Mouse (Mus musculus): ENCODE results near the gene Zfp57. TPM values are rescaled to one million over a fixed set of nuclear protein-coding genes. Genes with fewer than 3 reads are reported as not detected.

The Zfp57 gene
- 6.9 and 13.6 TPM in 2 replicates for total RNA-seq (2017)

DNA sequence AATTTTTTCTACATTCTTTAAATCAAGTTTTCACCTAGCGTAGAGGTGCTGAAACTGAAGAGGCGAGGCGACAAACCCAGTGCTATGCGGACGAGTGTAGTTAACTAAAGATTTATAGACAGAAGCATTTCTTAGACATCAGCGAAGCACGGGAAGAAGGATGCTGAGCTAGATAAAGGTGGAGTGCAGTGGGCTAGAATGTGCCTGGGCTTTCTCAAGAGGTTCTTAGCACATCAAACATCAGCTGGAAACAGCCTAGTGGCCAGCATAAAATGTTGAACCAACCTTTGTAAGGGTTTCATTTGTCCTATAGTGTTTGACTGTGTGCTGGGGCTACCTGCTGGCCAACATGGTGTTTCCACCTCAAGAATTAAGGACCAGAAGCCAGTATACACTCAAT, at the start of gene Zfp57:
Gene Zfp57 (plus strand): TSS at position 301 of the 400 bp plus-strand sequence.
- no peak for ATAC-seq (replicated peaks in 1 of 2; ENCODE audit: insufficient read depth in 1 of 2, low FRiP score in 2 of 2, low TSS enrichment in 1 of 2, low read depth in 1 of 2, poor library complexity in 2 of 2, severe bottlenecking in 2 of 2)

GRCm38 (mm10) chr17:36952631-36953030, 48.3 kb upstream of the Zfp57 start:
- no peak for ATAC-seq (replicated peaks in 1 of 2; ENCODE audit: insufficient read depth in 1 of 2, low FRiP score in 2 of 2, low TSS enrichment in 1 of 2, low read depth in 1 of 2, poor library complexity in 2 of 2, severe bottlenecking in 2 of 2)

GRCm38 (mm10) chr17:36953062-36953461, 47.9 kb upstream of the Zfp57 start:
- no peak for ATAC-seq (replicated peaks in 1 of 2; ENCODE audit: insufficient read depth in 1 of 2, low FRiP score in 2 of 2, low TSS enrichment in 1 of 2, low read depth in 1 of 2, poor library complexity in 2 of 2, severe bottlenecking in 2 of 2)

- ATAC-seq (replicated peaks in 1 of 2; ENCODE audit: insufficient read depth in 1 of 2, low FRiP score in 2 of 2, low TSS enrichment in 1 of 2, low read depth in 1 of 2, poor library complexity in 2 of 2, severe bottlenecking in 2 of 2): peak; percentile 95 to 97
These were observed 42.8 kb upstream of the Zfp57 start, which contains the start of the genes Znrd1 and Znrd1as for GRCm38 (mm10) chr17:36957999-36958743. Gene Znrd1, minus strand, starts transcription at chr17:36958559. Gene Znrd1as, plus strand, starts transcription at chr17:36958592.

GRCm38 (mm10) chr17:36958884-36959283, 42.1 kb upstream of the Zfp57 start:
- no peak for ATAC-seq (replicated peaks in 1 of 2; ENCODE audit: insufficient read depth in 1 of 2, low FRiP score in 2 of 2, low TSS enrichment in 1 of 2, low read depth in 1 of 2, poor library complexity in 2 of 2, severe bottlenecking in 2 of 2)

DNA sequence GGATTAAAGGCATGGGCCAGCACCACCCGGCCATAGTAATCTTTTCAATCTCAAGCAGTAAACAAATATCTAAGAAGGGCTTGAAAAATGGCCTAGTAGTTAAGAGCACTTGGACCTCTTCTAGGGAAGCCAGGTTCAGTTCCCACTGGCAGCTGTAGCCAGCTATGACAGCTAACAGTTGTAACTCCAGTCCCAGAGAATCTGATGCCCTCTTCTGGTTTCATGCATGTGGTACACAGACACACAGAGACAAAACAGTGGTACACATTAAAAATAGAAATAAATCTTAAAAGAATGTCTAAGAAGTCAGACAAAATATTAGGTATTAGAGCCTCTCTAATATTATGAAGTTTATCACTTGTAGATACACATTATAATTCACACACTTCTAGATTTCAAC, 39.8 kb upstream of the Zfp57 start:
- no peak for ATAC-seq (replicated peaks in 1 of 2; ENCODE audit: insufficient read depth in 1 of 2, low FRiP score in 2 of 2, low TSS enrichment in 1 of 2, low read depth in 1 of 2, poor library complexity in 2 of 2, severe bottlenecking in 2 of 2)

DNA sequence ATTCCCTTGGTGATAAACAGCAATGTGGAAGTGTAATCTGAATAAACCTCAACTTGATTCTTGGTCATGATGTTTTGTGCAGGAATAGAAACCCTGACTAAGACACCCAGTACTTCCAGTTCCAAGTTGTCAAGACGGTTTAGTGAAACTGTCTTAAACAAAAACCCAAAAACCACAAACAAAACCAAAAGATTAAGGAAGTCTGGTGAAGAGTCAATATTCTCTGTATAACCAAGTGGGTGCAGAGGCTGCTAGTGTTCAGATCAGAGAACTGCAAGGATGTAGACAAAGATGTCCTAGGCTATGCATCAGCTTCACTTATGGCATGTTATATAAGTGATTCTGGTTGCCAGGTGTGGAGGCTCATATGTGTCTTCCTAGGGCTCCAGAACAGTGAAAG, 34.1 kb upstream of the Zfp57 start:
- 0 out of 4 replicates have a peak, but pooled peaks of 1 of the 2 experiments have one; percentile 33 for ATAC-seq (replicated peaks in 1 of 2; ENCODE audit: insufficient read depth in 1 of 2, low FRiP score in 2 of 2, low TSS enrichment in 1 of 2, low read depth in 1 of 2, poor library complexity in 2 of 2, severe bottlenecking in 2 of 2)

DNA sequence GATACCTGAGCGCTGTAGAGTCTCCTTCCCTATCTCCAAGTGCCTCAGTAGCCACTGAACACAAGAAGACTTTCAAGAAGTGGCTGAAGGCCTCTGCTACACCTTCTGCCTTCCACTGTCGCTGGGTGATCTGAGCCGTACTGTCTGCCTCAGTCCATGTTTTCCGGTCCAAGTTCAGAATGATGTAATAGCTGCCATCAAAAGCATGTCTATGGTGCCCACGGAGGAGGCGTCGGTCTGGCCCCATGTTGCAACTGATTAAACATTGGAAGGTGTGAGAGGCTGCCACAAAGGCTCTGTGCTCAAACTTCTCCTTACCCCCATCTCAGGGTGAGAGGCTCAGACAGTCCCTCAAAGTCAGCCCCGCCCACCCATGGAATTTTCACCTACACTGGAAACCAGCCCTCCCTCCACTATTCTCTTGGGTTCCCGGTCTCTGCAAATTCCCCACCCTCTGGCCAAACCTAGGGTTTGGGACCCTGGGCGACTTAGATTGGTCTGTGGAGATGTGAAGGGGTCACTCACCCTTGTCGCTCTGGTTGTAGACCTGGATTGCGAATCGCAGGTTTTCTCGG, 30.6 kb upstream of the Zfp57 start:
- no peak for ATAC-seq (replicated peaks in 1 of 2; ENCODE audit: insufficient read depth in 1 of 2, low FRiP score in 2 of 2, low TSS enrichment in 1 of 2, low read depth in 1 of 2, poor library complexity in 2 of 2, severe bottlenecking in 2 of 2)

DNA sequence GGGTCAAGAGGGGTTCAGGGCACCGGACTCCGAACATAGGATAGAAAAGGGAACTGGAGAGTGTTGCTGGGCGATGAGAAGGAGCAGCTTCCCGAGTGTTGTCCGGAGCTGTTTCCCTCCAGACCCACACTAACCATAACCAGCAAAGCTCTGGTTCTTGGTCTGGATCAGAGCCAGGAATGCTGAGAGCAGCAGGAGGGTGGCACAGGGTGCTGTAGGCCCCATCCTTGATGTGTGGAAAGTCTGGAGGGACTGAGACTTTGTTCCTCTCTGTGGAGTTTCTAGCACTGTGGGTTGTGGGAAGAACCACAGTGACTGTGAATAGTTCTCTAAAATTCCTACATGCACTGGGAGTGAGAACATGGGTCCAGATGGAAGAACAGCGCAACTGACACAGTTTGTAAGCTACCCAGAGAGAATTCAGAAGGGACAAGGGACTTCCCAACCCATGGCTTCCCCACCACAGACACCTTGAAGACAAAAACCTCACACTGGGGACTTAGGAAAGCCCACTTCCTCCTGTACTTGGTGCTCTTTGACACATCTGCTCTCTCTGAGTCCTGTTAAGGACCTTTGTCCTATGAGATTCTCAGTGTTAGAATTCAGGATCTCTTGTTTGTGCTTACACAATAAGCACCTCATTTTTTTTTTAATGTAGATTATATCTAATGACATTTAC, 29.7 kb upstream of the Zfp57 start:
- ATAC-seq (replicated peaks in 1 of 2; ENCODE audit: insufficient read depth in 1 of 2, low FRiP score in 2 of 2, low TSS enrichment in 1 of 2, low read depth in 1 of 2, poor library complexity in 2 of 2, severe bottlenecking in 2 of 2): peak; percentile 64 to 80

DNA sequence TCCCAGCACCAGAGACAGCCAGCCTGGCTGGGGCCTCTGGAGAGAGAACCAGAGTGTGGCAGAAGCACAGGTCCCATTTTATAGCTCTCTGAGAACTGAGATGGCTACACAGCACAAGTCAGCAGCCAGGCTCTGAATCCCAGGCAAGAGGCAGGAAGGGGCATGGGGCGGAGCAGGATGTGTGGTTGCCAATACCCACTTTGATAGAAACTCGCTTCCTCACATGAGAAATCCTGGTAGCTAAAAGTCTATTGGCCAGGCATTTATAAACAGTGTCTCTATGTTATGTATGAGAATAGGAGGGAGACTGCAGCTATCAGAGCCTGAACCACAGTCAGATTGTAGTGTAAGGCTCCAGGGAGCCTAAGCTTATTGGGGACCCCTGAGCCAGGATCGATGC, 28.2 kb upstream of the Zfp57 start:
- peak; percentile 37 to 53; a peak in 3 of 4 replicates for ATAC-seq (replicated peaks in 1 of 2; ENCODE audit: insufficient read depth in 1 of 2, low FRiP score in 2 of 2, low TSS enrichment in 1 of 2, low read depth in 1 of 2, poor library complexity in 2 of 2, severe bottlenecking in 2 of 2)

- ATAC-seq (replicated peaks in 1 of 2; ENCODE audit: insufficient read depth in 1 of 2, low FRiP score in 2 of 2, low TSS enrichment in 1 of 2, low read depth in 1 of 2, poor library complexity in 2 of 2, severe bottlenecking in 2 of 2): no peak
These were observed 27.6 kb upstream of the Zfp57 start for GRCm38 (mm10) chr17:36973271-36973787.

- peak; percentile 29 to 41; a peak in 1 of 4 replicates for ATAC-seq (replicated peaks in 1 of 2; ENCODE audit: insufficient read depth in 1 of 2, low FRiP score in 2 of 2, low TSS enrichment in 1 of 2, low read depth in 1 of 2, poor library complexity in 2 of 2, severe bottlenecking in 2 of 2)
These were observed 19.6 kb upstream of the Zfp57 start, which contains the start of gene 2410137M14Rik for GRCm38 (mm10) chr17:36981221-36981813. Gene 2410137M14Rik, minus strand, starts transcription at chr17:36981237.

- no peak for ATAC-seq (replicated peaks in 1 of 2; ENCODE audit: insufficient read depth in 1 of 2, low FRiP score in 2 of 2, low TSS enrichment in 1 of 2, low read depth in 1 of 2, poor library complexity in 2 of 2, severe bottlenecking in 2 of 2)
These were observed 19.1 kb upstream of the Zfp57 start for GRCm38 (mm10) chr17:36981845-36982244.

DNA sequence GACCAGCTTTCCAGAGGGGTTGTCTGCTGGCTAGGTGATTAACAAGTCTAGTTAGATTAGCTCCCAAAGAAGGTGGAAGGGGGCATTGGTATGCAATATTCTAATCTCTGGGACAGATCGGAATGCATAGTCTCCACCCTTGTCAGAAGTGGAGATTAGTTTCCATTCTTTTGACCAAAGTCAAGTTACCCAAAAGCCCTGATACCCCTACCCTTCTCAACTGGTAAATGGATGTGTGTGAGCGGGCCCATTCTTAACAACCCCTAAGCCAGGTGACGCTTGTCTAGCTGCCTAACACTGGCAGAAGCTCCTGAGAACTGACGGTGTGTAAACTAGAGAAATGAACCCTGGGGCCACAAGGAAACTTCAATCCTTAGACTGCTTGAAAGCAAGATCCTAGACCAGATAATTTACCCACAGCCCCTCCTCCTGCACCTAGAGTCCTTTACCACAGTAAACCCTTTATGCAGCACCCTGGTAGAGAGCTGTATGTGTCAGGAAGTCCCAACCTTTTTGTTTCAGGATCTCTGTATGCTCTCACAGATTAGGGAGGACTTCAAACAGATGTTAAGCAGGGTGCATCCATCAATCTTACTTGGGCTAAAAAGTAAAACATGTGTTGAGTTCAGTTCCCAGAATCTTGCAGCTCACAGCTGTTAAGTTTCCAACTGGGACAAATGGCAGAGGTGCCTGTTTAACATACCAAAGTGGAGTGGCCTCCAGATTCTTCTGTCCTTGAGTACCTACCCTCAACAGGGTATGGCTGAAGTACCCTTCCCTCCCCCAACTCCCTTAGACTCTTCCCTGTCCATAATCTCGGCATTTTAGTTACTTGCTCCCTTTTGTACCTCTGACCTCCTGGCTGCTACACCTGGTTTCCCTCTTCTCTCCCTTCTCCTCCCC, 18.5 kb upstream of the Zfp57 start:
- peak; percentile 13 to 29; a peak in 1 of 4 replicates for ATAC-seq (replicated peaks in 1 of 2; ENCODE audit: insufficient read depth in 1 of 2, low FRiP score in 2 of 2, low TSS enrichment in 1 of 2, low read depth in 1 of 2, poor library complexity in 2 of 2, severe bottlenecking in 2 of 2)

DNA sequence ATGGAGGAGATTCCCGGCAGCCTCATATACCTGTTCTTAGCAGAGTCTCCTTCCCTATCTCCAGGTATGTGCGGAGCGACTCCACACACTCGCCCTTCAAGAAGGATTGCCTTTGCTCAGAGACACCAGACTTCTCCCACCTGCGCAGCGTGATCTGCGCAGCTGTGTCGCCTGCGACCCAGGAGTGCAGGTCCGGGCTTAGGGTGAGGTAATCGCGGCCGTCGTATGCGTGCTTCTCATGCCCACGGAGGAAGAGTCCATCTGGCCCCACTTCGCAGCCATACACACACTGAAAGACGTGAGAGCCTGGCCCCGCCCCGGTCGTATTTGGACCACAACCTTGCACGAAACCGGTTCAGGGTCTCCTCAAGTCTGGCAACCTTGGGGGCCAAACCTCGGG, 12.5 kb upstream of the Zfp57 start:
- ATAC-seq (replicated peaks in 1 of 2; ENCODE audit: insufficient read depth in 1 of 2, low FRiP score in 2 of 2, low TSS enrichment in 1 of 2, low read depth in 1 of 2, poor library complexity in 2 of 2, severe bottlenecking in 2 of 2): peak in 1 of 2 experiments; percentile 30; a peak in 1 of 4 replicates

GRCm38 (mm10) chr17:36989437-36989836, 11.5 kb upstream of the Zfp57 start, which contains the start of gene H2-M5:
Gene H2-M5, minus strand, starts transcription at chr17:36989537.
- ATAC-seq (replicated peaks in 1 of 2; ENCODE audit: insufficient read depth in 1 of 2, low FRiP score in 2 of 2, low TSS enrichment in 1 of 2, low read depth in 1 of 2, poor library complexity in 2 of 2, severe bottlenecking in 2 of 2): no peak
